Mouse (Mus musculus): ENCODE data around the gene Prrc2a.

The Prrc2a gene

DNA sequence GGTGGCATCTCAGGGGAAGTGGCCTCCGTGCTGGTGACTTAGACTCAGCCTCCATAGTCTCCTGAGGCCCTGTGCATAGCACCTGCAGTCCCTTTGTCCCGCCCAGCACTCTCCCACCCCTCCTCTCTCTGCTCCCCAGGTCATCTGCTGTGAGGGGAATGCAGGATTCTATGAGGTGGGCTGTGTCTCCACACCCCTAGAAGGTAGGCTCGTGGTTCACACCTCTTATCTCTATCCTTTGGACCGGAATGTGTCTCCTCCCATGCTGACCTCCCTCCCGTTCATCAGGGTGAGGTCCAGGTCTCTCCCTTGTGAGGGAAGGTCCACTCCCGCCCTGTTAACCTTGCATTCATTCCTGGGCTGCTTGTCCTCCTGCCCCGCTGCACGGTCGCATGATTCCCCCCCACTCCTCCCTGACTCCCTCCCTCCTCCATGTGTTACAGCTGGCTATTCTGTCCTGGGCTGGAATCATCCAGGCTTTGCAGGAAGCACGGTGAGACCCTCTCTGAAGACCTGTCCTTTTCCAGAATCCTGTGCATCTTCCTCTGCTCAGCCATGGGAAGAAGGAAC, 64.4 kb downstream of the Prrc2a start:
- DNase-seq: no peak
